Mouse (Mus musculus) limb, embryonic 15.5 days (tissue): ENCODE results near the gene Olfr722. TPM values are rescaled to one million over a fixed set of nuclear protein-coding genes. Genes with fewer than 3 reads are reported as not detected.
"Not testable (repeated sequence)": the region's sequence is repeated elsewhere in the genome, so short reads cannot be mapped to it uniquely, and the experiment has no call there.

Experiments used
- ATAC-seq: fragments of 200-750 bp; cut with Nextera tagmentation; 2 replicates; pipeline ENCODE4 v1.8.0; 2017; ENCODE audit warnings: low read depth, moderate TSS enrichment; ENCODE audit not compliant: insufficient number of reproducible peaks, low FRiP score, low TSS enrichment
- H3K27ac ChIP-seq: fragments of 300-500 bp; sonication (generic); 2 replicates; pipeline ENCODE4 v1.5.1; 2015; ENCODE audit warnings: moderate library complexity, mild to moderate bottlenecking, inconsistent platforms
- H3K27me3 ChIP-seq: fragments of 300-500 bp; sonication (generic); 2 replicates; pipeline ENCODE4 v1.6.1; 2015; ENCODE audit warnings: inconsistent platforms
- H3K36me3 ChIP-seq: fragments of 300-500 bp; sonication (generic); 2 replicates; pipeline ENCODE4 v1.6.1; 2015; ENCODE audit warnings: inconsistent platforms
- H3K4me1 ChIP-seq: fragments of 300-500 bp; sonication (generic); 2 replicates; pipeline ENCODE4 v1.6.1; 2015; ENCODE audit warnings: inconsistent platforms
- H3K4me2 ChIP-seq: fragments of 300-500 bp; sonication (generic); 2 replicates; pipeline ENCODE4 v1.6.1; 2015; ENCODE audit warnings: mild to moderate bottlenecking, inconsistent platforms
- H3K4me3 ChIP-seq: fragments of 300-500 bp; sonication (generic); 2 replicates; pipeline ENCODE4 v1.5.1; 2015; ENCODE audit warnings: mild to moderate bottlenecking, inconsistent platforms
- H3K9ac ChIP-seq: fragments of 300-500 bp; sonication (generic); 2 replicates; pipeline ENCODE4 v1.6.1; 2015; ENCODE audit warnings: inconsistent platforms
- H3K9me3 ChIP-seq: fragments of 300-500 bp; sonication (generic); 2 replicates; pipeline ENCODE4 v1.6.1; 2016; ENCODE audit warnings: inconsistent platforms
- polyA plus RNA-seq: library from polyadenylated mRNA; unstranded; fragments of >200 nt; fragmentation: Nextera tagmentation; extraction: Ambion mirVana; gene quantifications from 2 replicates; pipeline ENCODE4 v1.2.1, GENCODE M21; 2015

Gene Olfr722
- polyA plus RNA-seq, result not detected in 2 replicates

DNA sequence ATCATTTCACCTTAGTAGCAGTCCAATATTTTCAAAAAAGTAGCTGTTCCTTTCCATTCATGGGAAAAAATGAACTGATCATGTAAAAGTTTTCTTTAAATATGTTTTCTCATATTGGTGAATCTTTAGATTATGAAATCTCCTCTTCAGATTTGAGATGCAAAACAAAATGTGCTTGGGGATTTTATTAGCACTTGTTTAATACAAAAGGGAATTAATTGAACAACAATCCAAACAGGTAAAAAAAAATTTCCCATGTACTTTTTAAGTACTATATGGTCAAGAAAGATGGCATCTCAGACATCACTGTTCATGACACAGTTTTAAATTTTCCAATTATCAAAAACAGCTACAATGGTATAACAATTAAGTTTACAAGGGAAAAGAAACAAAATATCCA, at the start of gene Olfr722:
Gene Olfr722 (minus strand): TSS at position 101 of the 400 bp plus-strand sequence.
- no peaks in the 10 kb centered on the region for H3K4me1 ChIP-seq

GRCm38 (mm10) chr14:49931687-49932086, 29.9 kb upstream of the Olfr722 start, which contains the start of gene Olfr723:
Gene Olfr723 (minus strand): TSS chr14:49931787.
- H3K9me3 ChIP-seq, H3K36me3 ChIP-seq, H3K27ac ChIP-seq, H3K27me3 ChIP-seq, ATAC-seq, H3K4me3 ChIP-seq, H3K4me1 ChIP-seq, H3K4me2 ChIP-seq, H3K9ac ChIP-seq: not testable (repeated sequence)

More for the DNA sequence above, at the start of gene Olfr722:
- no peak for ATAC-seq
- no peak within 1 kb of the TSS for H3K4me3 ChIP-seq
- no peak within 1 kb of the TSS for H3K27ac ChIP-seq
- no peak within 1 kb of the TSS for H3K9ac ChIP-seq
- H3K4me2 ChIP-seq, result no peak within 1 kb of the TSS
- no peaks in the 10 kb centered on the region for H3K36me3 ChIP-seq
- H3K27me3 ChIP-seq, result no peaks in the 10 kb centered on the region
- no peaks in the 10 kb centered on the region for H3K9me3 ChIP-seq

GRCm38 (mm10) chr14:49860387-49860786, 41.4 kb downstream of the Olfr722 start:
- Histone ChIP-seq H3K4me3 (no peak overlapping the region), H3K9ac (no peak overlapping the region), H3K27ac (no peak overlapping the region), H3K9me3 (no peaks in the 10 kb centered on the region), H3K36me3 (no peaks in the 10 kb centered on the region), H3K4me2 (no peak overlapping the region), H3K4me1 (no peaks in the 10 kb centered on the region), H3K27me3 (no peaks in the 10 kb centered on the region)
- no peak for ATAC-seq

Other genes starting within 250 kb of the Olfr722 start
- 19.1 and 22.7 TPM in 2 replicates for gene Armh4, start 118.6 kb downstream of the Olfr722 start, polyA plus RNA-seq
- gene Olfr723, start 29.8 kb upstream of the Olfr722 start, polyA plus RNA-seq, result not detected in 2 replicates
- not detected in 2 replicates for gene Olfr724, start 61.3 kb upstream of the Olfr722 start, polyA plus RNA-seq
- not detected in 2 replicates for gene Olfr725, start 138.4 kb upstream of the Olfr722 start, polyA plus RNA-seq
- gene Olfr726, start 189.0 kb upstream of the Olfr722 start, polyA plus RNA-seq, result not detected in 2 replicates
- not detected in 2 replicates for gene Olfr727, start 221.2 kb upstream of the Olfr722 start, polyA plus RNA-seq
- not detected in 2 replicates for gene Olfr728, start 240.7 kb upstream of the Olfr722 start, polyA plus RNA-seq